Mouse (Mus musculus): ENCODE measurements at regions not wholly inside any gene's neighbourhood (a gene's known extent, or its start where the extent isn't known, plus 50 kb on each side); places are given as distances from the start of the nearest gene placed in this dataset.

GRCm38 (mm10) chr8:126667721-126668656 is 74.2 kb upstream of the Irf2bp2 start:
- TF ChIP-seq USF1 (IDR thresholded peaks at IDR 0.05; ENCODE audit: low read depth, low read length) (no peak), POLR2AphosphoS2 (IDR thresholded peaks at IDR 0.05; ENCODE audit: low read depth, low read length) (no peak), EP300 (IDR thresholded peaks at IDR 0.05; ENCODE audit: low read length) (no peak)
